Mouse (Mus musculus) layer of hippocampus, adult 18-20 months (tissue): ENCODE results near the gene Trmt61a. TPM values are rescaled to one million over a fixed set of nuclear protein-coding genes. Genes with fewer than 3 reads are reported as not detected.
A peak's percentile ranks its signal among the peaks of the same experiment; 100 is the strongest.

Experiments
- DNase-seq, 2 experiments: peaks; one replicate each; pipeline ENCODE4 v3.0.0; 2022; ENCODE audit warnings: low spot score in 2 of 2
- total RNA-seq, 2 experiments: library from RNA; stranded (reverse); gene quantifications; 2 replicates each; pipeline ENCODE4 v1.2.3; 2021

Gene Trmt61a
- total RNA-seq, 2 experiments from 2014 or later, result 18.5 to 18.8 TPM

DNA sequence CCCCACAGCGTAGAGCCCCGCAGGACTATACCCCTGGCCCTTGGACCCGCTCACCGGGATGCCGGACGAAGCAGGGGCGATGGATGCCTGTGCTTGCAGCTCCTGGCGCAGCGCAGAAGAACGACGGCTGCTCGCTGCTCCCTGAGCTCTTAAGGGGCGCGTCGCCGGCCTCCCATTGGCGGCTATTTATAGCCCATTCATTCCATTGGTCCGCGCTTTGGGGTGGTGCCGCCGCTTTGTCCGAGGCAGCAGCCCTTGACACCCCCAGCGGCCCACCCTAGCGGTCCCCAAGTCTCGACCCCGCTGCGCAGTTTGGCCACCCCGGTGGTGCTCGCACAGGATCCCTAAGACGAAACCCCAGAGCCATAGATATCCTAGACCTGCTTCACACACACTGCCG, 5.7 kb upstream of the Trmt61a start, which contains the start of gene Ckb:
Ckb (minus strand) TSS at position 163 of the 400 bp plus-strand sequence.
- DNase-seq, result peak; percentile 89 to 95

DNA sequence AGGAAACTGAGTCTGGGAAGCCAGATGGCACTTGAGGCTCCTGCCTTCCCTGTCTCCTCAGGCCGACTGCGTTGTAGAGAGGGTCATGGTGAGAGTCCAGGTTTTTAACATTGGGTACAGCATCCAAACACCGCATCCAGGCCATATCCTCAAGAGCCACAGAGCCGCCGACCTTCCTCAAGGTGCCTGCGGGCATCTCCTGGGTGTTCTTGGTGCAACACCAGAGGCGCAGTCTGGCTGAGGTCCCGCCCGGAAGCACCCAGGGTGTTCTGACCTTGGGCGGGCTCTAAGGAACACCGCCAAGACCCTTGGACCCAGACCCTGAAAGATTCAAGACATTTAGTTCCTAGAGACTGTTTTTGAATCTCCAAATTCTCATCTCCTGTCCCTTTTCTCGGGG, 5.3 kb upstream of the Trmt61a start:
- DNase-seq, result no peak

DNA sequence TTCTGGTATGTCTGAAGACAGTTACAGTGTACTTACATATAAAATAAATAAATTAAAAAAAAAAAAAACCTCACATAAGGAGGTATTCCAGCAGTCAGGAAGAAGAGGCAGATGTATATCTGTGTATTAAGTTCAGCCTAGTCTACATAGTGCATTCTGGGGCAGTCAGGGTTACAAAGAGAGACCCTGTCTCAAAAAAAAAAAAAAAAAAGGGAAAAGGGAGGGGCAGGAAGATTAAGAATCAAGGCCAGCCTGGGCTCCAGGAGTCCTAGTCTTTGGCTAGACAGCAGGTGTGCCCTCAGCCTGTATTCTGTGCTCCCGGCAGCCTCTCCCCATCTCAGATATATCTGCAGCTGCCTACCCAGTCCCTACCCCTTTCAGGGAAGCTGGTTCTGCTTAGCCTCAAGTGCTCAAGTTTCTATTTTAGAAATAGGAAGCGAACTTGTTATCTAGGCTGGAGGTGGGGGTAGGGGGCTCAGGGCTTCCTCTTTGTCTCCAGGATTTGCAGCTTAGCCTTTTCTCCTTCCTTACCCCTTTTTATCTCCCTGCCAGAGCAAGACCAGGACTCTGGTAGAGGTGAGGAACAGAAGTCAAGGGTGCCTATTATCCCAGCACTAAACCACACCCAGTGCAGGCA, 2.9 kb upstream of the Trmt61a start:
- DNase-seq, result no peak

DNA sequence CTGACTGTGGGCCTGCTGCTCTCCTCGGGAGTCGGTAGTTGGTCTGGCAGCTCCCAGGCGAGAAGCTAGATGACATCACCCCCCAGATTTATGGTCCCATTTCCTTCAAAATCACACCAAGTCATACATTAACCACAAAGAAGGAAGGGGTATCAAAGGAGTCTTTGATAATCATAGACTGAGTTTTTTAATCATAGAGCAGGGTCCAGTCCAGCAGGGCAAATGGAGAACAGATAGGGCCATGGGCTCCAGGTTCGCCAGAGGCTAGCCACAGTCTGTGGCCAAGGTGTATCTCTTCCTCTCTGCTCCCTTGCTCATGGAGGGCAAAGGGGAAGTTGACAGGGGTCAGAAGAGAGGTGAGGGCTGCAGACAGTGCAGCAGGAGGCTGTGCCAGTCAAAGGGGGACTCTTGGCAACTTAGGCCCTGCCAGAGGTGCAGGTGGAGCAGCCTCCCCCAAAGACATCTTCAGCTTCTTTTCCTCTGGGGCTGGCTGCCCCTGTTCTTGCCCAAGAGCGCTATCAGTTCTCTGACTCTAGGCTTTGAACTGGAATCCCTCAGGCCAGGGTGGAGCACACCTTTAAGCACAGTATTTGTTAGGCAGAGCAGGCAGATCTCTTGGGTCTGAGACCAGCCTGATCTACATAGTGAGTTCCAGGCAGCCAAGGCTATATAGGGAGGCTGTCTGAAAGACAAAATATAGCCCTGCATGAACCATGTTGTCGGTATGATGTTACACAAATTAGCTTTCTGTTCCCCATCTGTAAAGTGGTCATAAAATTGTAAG, 1.9 kb upstream of the Trmt61a start:
- DNase-seq, result no peak

DNA sequence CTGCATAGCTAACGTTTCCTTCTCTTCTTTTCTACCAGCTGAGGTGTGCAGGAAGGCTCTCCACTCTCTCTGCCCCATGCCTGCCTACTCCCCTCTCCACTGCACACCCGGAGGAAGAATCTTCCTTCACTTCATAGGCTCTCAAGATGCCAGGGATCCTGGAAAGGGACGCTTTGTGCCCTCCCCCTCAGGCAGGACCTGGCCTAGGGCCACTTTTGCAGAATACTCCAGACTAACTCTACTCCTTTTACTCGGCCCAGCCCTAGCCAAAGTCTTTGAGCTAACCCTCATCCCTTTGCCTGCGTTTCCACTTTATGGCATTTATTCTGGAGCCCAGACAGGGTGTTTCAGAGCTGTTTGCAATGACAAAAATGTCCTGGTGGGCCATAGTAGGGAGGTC, 484 bp upstream of the Trmt61a start:
- DNase-seq, result no peak

DNA sequence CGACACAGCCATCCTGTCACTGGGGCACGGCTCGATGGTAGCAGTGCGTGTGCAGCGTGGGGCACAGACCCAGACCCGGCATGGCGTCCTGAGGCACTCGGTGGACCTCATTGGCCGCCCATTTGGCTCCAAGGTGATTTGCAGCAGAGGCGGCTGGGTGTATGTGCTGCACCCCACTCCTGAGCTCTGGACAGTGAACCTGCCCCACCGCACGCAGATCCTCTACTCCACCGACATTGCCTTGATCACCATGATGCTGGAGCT, 697 bp downstream of the Trmt61a start:
- DNase-seq, result no peak

DNA sequence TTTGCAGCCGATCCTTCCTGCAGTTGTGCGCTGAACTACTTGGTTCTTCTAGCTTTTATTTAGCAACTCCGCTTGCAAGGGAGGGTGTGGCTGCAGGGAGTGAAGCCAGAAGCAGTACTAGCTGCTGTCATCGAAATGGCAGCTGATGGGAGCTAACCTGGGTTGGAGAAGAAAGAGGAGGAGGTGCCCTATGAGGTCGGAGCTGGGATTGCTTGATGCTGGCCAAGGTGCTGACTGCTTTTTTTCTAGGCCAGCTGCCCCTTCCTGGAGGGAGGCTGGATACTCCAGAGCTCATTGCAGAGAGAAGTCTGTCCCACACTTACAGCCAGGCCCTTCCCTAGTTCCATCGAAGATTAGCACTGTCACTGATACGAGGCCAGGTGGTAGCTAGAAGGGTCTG, 1.1 kb downstream of the Trmt61a start:
- DNase-seq, result no peak

DNA sequence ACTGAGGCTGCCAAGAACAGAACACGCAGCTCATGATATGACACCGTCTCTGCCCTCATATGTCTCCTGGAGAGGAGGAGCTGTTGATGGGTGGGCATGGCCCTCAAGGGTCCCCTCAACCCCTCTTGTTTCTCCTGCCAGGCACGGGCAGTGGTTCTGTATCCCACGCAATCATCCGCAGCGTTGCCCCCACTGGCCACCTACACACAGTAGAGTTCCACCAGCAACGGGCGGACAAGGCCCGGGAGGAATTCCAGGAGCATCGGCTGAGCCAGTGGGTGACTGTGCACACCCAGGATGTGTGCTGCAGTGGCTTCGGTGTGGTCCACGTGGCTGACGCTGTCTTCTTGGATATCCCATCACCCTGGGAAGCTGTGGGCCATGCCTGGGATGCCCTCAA, 2.8 kb downstream of the Trmt61a start:
- DNase-seq, result no peak

DNA sequence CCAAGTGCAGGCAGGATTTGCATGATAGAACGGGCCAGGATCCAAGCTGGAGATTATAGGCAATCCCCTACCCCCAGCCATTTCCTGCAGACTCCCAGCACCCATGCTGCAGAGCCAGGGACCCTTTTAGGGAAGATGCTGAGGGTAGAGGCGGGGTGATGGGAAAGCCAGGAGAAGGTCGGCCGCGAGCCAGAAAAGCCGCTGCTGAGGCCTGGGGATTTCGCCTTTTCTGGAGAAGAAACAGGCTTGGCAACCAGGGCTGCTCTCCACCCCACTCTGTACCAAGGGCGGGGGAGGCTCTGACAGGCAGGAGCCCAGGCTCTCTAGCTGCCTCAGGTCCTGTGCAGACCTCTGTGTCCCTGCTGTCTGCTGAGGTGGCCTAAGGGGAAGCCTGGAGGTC, 3.4 kb downstream of the Trmt61a start:
- peak in 1 of 2 experiments; percentile 53 for DNase-seq

DNA sequence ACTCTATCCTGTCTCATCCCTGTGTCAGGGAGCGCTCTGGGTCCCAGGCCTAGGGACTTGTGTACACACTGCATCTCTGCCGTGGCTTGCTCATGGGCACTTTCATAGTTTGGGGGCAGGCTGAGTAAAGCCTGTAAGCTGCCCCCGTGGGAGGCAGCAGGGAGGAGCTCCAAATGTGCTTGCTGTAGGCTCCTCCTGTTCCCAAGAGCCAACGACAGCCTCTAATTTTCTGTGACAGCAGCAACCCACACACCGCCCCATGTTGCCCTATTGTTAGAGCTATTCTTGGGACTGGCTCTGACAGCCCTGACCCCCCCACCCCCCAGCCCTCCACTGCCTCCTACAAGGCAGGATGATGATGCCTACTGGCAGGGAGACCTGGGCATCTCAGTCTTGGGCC, 4.1 kb downstream of the Trmt61a start:
- DNase-seq, result peak in 1 of 2 experiments; percentile 80

DNA sequence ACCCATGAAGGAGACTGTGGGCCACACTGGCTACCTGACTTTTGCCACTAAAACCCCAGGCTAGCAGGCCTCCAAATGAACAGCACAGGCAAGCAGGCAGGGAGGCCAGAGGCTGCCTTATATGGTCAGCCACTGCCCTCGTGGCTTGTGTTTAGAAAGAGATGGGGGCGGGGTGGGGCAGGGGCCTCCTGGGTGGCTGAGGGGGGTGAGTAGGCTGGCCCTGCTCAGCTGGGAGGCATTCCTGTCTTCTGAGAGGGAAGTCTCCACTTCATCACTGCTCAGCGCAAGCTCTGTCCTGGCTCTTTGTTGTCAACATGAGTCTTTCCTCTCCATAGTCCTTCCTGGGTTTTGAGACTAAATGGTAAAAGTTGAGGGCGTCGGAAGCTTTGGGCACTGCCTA, 4.9 kb downstream of the Trmt61a start:
- no peak for DNase-seq

DNA sequence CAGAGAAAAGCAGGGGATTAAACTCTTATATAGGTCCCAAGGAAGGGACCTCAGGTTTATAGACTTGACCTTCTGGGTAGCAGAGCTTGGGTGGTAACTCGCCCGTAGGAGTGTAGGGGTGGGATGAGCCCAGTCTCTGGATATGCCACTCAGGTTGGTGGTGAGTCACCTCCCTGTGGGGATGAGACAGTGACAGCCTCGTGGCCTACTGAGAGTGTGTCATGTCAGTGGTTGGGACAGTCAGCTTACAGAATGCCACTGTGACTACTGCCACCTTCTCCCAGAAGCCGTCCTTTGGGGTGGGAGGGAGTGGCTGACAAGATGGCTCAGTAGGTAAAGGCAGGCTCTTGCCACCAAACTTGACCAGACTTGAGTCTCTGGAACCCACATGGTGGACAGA, 8.5 kb downstream of the Trmt61a start:
- no peak for DNase-seq

DNA sequence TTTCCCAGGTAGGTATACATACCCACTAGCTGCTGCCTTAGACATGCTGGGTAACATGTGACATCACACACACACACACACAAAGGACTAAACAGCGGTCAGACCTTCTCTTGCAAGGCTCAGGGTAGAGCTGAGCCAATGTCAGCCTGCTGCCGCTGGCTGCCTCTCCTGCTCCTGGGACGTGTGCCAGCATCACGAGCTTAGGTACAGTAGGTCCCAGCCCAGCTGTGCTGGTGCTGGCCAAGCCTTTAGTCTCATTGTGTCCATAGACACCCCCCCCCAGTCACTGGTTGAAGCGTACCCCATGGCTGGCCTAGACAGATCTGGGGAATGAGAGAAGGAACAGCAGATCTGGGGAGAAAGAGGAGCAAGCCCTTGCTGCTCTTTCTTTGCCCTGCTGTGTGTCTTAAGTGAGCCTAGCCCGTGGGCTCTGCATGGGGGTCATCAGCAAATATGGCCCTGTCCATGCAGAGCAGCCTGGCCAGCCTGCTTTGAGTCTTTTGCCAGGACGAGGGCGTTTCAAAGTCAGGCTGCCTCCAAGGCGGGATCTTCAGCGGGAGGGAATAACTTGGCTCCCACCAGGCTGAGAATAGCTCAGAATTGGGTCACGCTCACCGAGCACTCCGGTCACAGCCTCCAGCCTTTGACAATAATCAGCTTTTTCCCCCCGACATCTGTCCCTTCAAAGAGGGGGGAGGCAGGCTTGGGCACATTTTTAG, 9.6 kb downstream of the Trmt61a start:
- peak in 1 of 2 experiments; percentile 80 for DNase-seq

DNA sequence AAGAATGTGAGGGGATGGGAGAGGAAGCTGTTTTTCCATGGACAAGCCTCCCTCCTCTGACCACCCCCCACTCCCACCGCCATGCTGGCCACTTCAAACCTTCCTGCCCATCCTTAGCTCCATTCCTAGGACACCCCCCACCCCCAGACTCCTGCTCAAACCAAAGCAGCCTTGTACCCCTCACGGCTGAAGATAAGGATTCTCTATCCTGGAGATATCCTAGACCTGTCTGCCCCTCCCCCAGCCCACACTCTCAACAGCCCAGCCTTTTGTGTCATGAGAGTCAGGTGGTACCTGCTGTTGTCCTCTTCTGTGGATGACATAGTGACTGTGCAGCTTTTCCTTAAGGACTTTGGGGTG, 10.1 kb downstream of the Trmt61a start:
- DNase-seq, result no peak

DNA sequence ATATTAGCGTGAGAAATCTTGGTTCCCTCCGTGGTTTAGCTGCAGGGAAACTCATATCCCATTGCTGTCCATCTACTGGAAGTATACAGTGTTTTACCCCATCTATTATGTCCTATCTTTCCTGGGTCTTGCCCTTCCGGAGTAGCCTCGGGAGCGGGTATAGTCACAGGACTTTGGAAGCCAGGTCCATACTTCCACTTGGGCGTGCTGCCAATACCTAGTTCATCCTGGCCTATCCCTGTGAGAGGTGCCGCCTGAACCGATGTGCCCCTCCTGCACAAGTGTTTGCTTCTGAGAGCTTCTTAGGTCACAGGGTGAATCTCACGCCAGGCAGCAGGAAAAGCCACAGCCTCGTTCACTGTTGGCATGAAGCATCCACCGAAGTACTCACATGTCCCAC, 11.5 kb downstream of the Trmt61a start:
- no peak for DNase-seq

DNA sequence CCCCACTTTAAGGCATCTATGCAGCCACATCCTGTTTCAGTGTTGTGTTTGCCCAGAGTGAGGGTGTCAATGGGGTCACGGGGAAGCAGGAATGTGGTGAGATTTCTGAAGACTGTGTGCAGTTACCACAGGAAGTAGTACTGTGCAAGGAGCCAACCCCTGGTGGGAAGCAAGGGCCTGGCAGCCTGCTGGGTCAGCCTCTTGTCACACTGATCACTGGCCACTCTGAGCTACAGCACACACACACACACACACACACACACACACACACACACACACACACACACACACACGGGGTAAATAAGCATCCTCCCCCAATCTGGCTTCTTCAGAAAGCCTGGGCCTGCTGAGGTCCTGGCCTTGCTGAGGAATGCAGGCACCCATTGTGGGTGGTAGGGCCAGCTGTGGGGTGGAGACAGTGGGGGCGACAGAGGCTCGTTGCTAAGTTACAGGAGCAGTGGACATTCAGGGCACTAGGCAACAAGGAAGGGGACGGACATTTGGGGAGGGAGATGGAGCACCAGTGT, 13.5 kb downstream of the Trmt61a start:
- no peak for DNase-seq

DNA sequence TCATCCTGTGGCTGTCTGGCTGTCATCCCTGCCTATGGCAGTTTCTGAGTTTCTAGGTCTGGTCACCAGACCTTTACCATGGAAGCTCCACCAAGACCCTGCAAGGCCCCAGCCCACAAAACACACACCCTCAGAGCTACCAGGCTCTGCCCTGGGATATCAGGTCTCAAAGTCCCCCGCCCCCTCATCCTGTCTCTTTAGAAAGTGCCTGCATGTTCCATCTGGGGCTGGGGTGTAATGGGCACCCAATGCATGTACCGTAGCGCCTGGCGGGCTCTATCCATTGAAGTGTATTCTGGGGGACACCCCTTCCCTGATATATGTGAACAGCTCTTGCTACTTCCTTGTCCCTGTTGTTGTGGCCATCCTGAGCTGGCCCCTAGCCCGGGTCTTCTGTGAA, 15.0 kb downstream of the Trmt61a start:
- DNase-seq, result no peak

DNA sequence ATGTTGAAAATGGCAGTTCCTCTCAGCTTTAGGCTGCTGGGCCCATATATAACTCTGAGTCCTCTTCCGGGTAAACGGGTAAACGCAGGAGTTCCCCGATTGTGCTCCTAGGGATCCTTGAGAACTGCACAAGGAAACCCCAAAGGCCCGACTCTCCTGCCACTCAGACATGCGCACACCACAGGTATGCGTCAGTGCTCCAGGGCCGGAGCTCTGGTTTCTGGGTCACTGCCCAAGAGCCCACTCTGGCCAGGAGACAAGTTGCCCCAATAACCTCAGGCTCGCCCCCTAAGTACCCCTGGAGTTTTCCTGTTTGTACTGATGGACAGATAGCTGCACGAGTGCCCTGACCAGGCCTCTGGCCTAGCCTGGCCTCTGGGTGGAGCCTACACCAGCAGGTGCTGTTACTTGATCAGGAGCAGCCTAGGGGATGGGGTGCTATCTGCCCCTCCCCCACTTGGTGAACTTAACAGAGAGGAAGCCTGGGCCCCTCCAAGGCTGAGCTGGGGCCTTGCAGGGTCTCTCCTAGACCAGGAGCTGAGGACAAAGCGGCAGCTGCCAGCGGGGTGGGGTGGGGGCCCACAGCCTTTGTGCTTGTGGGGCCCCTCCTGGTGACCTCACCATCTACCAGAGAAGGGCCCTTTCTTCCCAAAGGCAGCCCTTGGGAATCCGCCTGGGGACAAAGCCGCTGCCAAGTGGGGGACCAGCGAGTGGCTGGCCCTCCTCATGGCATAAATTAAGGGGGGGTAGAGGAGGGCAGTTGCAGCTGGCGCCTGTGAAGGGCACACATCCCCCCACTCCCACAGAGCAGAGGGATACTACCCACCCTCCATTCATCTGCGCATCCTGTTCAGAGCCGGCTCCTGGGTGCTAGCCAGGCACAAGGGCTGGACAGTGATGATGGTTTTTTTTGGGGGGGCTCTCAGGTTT, 15.7 kb downstream of the Trmt61a start:
- DNase-seq, result peak in 1 of 2 experiments; percentile 84

DNA sequence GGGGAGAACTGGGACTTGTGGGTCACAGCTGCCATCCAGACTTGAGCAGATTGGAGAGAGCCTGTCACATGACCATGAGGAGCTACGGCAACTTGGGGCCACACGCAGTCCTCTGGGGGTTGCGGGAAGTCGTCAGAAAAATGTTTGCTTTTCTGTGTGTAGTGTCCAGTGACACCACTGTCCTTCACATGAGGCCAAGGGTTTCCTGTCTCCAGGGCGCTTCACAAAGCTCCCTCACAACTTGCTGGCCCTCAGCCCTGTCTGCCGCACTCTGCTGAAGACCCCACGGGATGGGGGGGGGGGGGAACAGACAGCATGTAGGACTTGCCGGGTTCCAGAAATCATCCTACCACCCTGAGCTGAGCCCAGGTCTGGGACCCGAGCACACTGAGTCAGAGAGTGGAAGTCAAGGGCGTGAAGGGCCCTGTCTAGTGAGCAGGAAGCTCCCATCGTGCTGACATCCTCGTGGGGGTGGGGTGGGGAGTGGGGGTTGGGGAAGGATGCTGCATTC, 16.4 kb downstream of the Trmt61a start:
- no peak for DNase-seq

DNA sequence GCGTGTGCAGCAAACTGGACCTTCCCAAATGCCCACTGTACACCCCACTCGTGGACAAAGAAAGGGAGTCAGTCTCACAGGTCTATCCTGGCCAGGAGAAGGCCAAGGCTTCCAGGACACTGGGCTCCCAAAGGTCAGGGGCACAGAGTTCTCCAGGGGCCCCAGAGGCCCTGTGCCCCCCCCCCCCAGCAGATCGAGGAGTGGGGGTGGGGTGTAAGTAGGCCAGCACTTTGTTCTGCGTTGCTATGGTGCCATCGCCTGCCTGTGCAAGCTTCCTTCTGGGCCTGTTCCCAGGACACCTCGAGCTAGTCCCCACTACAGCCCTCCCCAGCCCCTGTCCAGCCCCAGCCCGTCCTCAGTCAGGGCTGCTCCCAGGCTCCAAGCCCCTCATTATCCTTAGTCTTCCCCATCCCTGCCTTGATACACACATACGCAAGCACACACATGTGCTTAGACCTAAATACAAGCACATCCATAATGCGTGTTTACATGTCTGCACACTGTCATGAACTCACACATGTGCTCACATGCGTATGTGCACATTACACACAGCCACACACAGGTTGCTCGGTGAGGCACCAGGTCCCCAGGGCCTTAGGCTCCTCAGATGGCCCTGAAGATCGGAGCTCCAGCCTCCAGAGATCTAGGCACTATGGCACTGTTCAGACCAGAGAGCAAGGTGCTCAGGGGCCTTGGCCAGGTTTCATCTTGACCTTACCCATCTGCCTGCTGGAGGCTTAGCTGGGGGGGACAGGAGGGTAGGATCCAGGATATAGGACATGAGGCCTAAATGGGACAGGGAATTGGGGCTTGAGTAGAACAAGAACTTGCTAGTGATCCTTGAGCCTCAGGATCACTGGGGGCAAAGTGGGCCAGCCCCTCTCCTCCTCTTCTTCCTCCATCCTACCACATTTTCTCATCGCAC, 17.2 kb downstream of the Trmt61a start:
- DNase-seq, result peak in 1 of 2 experiments; percentile 72
